Mouse (Mus musculus) heart, embryonic 16.5 days (tissue): ENCODE measurements around the gene Zhx3. TPM values are rescaled to one million over a fixed set of nuclear protein-coding genes. Genes with fewer than 3 reads are reported as not detected.

Experiments used
- ATAC-seq: fragments of 200-750 bp; cut with Nextera tagmentation; replicated peaks from 2 replicates; pipeline ENCODE4 v1.8.0; 2017; ENCODE audit warnings: moderate number of reproducible peaks; ENCODE audit not compliant: insufficient read depth, low FRiP score; ENCODE audit errors: extremely low read depth
- H3K27ac ChIP-seq: fragments of 300-500 bp; sonication (generic); 2 replicates; pipeline ENCODE4 v1.5.1; 2014; ENCODE audit warnings: mild to moderate bottlenecking, low read length, control low read depth, moderate library complexity
- H3K27me3 ChIP-seq: fragments of 300-500 bp; sonication (generic); 2 replicates; pipeline ENCODE4 v1.6.1; 2014; ENCODE audit warnings: low read length, mixed read lengths; ENCODE audit not compliant: control insufficient read depth, insufficient read depth
- H3K36me3 ChIP-seq: fragments of 300-500 bp; sonication (generic); 2 replicates; pipeline ENCODE4 v1.6.1; 2014; ENCODE audit not compliant: control insufficient read depth, insufficient read depth
- H3K4me1 ChIP-seq: fragments of 300-500 bp; sonication (generic); 2 replicates; pipeline ENCODE4 v1.6.1; 2014; ENCODE audit warnings: low read length, mixed read lengths; ENCODE audit not compliant: control insufficient read depth, insufficient read depth
- H3K4me2 ChIP-seq: fragments of 300-500 bp; sonication (generic); 2 replicates; pipeline ENCODE4 v1.6.1; 2014; ENCODE audit warnings: low read depth, mild to moderate bottlenecking, control low read depth, low read length
- H3K4me3 ChIP-seq: fragments of 300-500 bp; sonication (generic); 2 replicates; pipeline ENCODE4 v1.5.1; 2014; ENCODE audit warnings: mild to moderate bottlenecking, control low read depth, low read length
- H3K9ac ChIP-seq: fragments of 300-500 bp; sonication (generic); 2 replicates; pipeline ENCODE4 v1.6.1; 2014; ENCODE audit warnings: low read length, control low read depth
- H3K9me3 ChIP-seq: fragments of 300-500 bp; sonication (generic); replicated peaks from 2 replicates; pipeline ENCODE4 v1.6.1; 2016; ENCODE audit warnings: low read length; ENCODE audit not compliant: control insufficient read depth
- WGBS: fragments of 180-500 bp; shearing (Covaris S2); extraction: QIAGEN DNeasy Blood & Tissue Kit; methylation state at CpG from one replicate; pipeline ENCODE4 v1.1.7; 2014; 5-methylcytosine and 5-hydroxymethylcytosine counted together
- polyA plus RNA-seq: library from polyadenylated mRNA; unstranded; fragments of >200 nt; fragmentation: Nextera tagmentation; extraction: Ambion mirVana; gene quantifications from 2 replicates; pipeline ENCODE4 v1.2.1, GENCODE M21; 2015

Gene Zhx3
- polyA plus RNA-seq, 1 experiment from 2014 or later: 6.8 TPM

DNA sequence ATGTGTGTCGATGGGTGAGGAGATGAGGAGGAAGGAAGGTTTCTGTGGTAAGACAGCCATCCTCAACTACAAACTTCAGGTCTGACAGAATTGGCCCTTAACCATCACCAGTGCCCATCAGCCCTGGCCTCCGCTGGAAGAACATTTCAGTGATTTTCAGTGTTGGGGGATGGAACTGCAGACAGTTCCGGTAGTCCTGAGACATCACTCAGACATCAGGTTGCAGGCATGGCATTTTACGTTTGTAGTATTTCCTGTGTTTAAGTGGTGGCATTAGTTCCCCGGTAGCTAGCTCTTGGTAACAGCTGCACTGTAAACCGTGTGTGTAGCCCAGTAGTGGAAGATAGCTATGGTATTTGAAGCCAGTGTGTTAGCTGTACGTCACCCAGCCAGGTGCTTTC is 139.7 kb downstream of the Zhx3 start:
- Histone ChIP-seq H3K9ac (peak overlapping the region; percentile 97), H3K4me3 (peak overlapping the region; percentile 93), H3K4me1 (peaks cover 49% of the 10 kb centered on the region), H3K36me3 (peaks cover 5% of the 10 kb centered on the region), H3K9me3 (no peaks in the 10 kb centered on the region), H3K27me3 (no peaks in the 10 kb centered on the region), H3K4me2 (peak overlapping the region; percentile 79), H3K27ac (0 out of 2 replicates have a peak overlapping the region, but pooled peaks have one; percentile 91)
- WGBS: 25% methylated on average over 7 of the region's 7 CpGs
- no peak for ATAC-seq

DNA sequence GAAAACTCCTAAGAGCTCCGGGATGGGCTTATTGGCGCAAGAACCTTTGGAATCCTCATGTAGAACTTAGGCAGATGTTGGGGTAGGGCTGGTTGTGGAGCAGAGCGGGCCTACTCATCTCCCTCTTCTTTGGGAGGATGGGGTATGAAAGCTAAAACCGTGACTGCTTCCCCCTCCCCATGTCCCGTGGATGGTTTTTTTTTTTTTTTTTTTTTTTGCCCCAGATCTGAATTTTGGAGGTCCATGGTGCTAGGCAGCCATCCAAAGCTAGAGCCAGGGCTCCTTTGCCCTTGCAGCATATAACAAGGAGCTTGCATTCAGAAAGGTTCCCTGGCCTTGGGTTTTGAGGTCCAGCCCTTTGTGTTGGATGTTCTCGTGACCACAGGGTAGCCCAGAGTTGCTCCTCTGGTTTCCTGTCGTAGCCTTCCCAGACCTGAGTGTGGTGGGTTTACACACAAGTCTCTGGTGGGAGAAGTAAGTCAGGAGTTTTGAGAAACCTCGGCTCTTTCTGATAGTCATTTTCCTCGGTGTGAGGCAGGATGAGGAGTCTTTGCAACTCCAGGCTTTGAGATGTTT is 140.3 kb downstream of the Zhx3 start:
- Histone ChIP-seq H3K27ac (peak overlapping the region; percentile 91), H3K4me3 (peak overlapping the region; percentile 93), H3K4me2 (peak overlapping the region; percentile 79), H3K9ac (peak overlapping the region; percentile 97), H3K36me3 (peaks cover 5% of the 10 kb centered on the region), H3K9me3 (no peaks in the 10 kb centered on the region), H3K4me1 (peaks cover 43% of the 10 kb centered on the region), H3K27me3 (no peaks in the 10 kb centered on the region)
- 27% methylated on average over 9 of the region's 9 CpGs for WGBS
- no peak for ATAC-seq

DNA sequence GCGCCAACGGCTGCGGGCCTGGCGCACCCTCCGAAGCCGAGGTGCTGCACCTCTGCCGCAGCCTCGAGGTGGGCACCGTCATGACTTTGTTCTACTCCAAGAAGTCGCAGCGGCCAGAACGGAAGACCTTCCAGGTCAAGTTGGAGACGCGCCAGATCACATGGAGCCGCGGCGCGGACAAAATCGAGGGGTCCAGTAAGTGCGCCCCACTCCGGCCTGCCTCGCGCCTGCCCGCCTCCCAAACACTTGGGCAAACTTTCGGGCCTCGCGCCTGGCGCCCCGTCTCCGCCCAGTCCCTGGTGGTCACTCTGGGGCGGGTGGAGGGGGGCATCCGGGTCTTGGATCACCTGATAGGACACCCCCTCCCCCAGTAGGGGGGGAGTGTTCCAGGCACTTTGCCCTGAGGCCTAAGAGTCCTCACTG is 140.9 kb downstream of the Zhx3 start:
- H3K27ac ChIP-seq: peak overlapping the region; percentile 91
- H3K27me3 ChIP-seq: no peaks in the 10 kb centered on the region
- H3K9me3 ChIP-seq: no peaks in the 10 kb centered on the region
- peak overlapping the region; percentile 93 for H3K4me3 ChIP-seq
- H3K36me3 ChIP-seq: peaks cover 5% of the 10 kb centered on the region
- H3K4me2 ChIP-seq: peak overlapping the region; percentile 79
- under 1% methylated on average over 32 of the region's 32 CpGs for WGBS
- H3K9ac ChIP-seq: peak overlapping the region; percentile 97
- peak; percentile 29 for ATAC-seq
- H3K4me1 ChIP-seq: peaks cover 43% of the 10 kb centered on the region

DNA sequence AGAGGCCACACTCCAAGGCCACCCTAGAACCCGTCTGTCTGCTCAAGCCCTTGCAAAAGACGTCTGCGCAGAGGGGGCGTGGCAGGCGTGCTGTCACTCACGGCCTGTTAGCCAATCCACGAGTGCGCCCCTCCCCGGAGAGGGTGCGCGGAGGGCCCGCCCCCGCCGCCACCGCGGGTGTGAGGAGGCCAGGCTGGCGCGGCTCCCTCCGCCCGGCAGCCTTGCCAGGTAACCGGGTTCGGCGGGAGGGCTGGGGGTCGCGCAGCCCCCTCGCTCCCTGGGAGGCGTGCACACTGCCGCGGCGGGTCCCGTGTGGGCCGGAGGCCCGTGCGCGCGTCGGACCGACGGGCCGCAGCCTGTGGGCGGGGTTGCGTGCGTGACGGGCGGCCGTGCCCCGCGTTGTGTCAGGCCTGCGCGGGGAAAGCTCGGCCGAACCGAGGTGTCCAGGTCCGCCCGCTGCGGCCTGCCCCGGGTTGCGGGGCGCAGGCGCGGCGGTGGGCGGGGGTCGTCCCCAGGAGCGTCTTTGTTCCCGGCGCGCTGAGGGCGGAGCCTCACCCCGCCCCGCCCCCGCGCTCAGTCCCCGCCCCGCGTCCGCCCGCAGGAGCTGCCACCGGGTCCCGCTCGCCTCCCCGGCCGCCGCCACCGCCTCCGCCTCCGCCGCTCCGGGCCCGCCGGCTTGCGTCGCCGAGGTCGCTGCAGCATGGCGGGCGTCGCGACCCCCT is 141.5 kb downstream of the Zhx3 start, which contains the start of gene Plcg1:
Plcg1 (plus strand) TSS at position 184 of the 722 bp plus-strand sequence.
- Histone ChIP-seq H3K36me3 (peaks cover 5% of the 10 kb centered on the region), H3K4me1 (peaks cover 43% of the 10 kb centered on the region), H3K4me2 (peak within 1 kb of the TSS; percentile 79), H3K27ac (peak within 1 kb of the TSS; percentile 91), H3K27me3 (no peaks in the 10 kb centered on the region), H3K4me3 (peak within 1 kb of the TSS; percentile 93), H3K9ac (peak within 1 kb of the TSS; percentile 97), H3K9me3 (no peaks in the 10 kb centered on the region)
- under 1% methylated on average over 89 of the region's 99 CpGs for WGBS
- ATAC-seq: peak; percentile 92

DNA sequence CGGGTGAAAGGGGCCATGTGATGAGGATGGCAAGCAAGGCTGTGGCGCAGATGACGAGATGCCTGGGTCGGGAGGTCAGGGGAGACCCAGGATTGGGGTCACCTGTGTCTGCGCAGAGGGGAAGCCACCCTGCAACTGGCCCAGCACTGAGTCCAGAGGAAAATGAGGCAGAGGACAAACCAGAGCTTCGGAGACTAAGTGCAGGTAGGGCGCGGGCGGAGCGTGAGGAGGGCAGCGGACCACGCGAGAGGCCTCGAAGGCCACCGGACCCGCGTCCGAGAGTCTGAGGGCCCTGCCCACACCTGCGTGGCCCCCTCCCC is 142.0 kb downstream of the Zhx3 start:
- no peak for ATAC-seq

DNA sequence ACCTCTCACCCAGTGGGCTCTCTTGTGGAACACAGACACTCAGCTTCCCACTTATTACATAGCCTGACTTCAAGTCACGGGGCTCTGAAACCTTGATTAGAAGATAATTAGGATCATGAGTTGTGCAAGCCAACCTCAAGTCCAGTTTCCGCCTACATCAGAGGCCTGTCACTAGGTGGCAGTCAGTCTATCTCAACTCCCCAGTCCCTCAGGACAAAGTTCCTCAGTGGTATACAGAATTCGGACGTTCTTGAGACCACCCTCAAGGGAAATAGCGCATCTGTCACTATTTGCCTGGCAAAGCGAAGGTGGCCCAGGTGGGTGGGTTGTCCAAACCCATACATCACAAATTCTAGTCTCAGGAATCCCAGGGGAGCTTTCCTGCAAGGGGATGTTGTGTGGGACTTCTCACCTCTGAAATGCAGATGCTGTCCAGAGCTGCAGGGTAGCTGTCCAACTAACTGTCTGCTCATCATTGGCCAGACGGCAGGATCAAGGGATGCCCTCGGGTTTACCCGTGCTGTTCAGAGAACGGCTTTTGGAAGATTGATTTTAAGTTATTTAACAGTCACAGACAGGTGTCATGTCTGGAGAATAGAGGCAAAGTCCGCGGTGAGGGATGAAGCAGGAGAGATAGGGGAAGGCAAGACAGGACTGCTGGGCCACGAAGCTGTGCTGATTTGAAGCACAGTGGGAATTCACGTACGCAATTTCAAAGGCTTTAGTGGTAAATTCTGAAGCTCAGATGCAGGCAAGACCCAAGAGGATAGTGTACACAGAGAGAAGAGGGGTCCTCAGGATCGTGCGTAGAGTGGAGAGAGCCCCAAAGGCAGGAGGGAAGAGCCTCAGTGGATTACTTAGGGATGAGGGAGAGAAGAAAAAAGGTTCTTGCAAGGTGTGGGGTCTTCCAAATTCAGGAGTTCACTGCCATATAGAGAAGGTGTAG is 142.7 kb downstream of the Zhx3 start:
- H3K4me3 ChIP-seq: peak overlapping the region; percentile 93
- H3K27me3 ChIP-seq: no peaks in the 10 kb centered on the region
- peaks cover 34% of the 10 kb centered on the region for H3K4me1 ChIP-seq
- no peak overlapping the region for H3K27ac ChIP-seq
- 22% methylated on average over 17 of the region's 17 CpGs for whole genome bisulfite sequencing
- peaks cover 2% of the 10 kb centered on the region; the same call in 1 of the 2 replicates for H3K36me3 ChIP-seq
- H3K4me2 ChIP-seq: peak overlapping the region; percentile 79
- H3K9me3 ChIP-seq: no peaks in the 10 kb centered on the region
- ATAC-seq: no peak
- peak overlapping the region; percentile 97 for H3K9ac ChIP-seq

More for the DNA sequence above, 142.0 kb downstream of the Zhx3 start:
- peak overlapping the region; percentile 93 for H3K4me3 ChIP-seq
- no peaks in the 10 kb centered on the region for H3K9me3 ChIP-seq
- H3K36me3 ChIP-seq: peaks cover 5% of the 10 kb centered on the region
- H3K4me2 ChIP-seq: peak overlapping the region; percentile 79
- peak overlapping the region; percentile 97 for H3K9ac ChIP-seq
- no peaks in the 10 kb centered on the region for H3K27me3 ChIP-seq
- H3K4me1 ChIP-seq: peaks cover 40% of the 10 kb centered on the region
- peak overlapping the region; percentile 91 for H3K27ac ChIP-seq
- 5% methylated on average over 19 of the region's 19 CpGs for whole genome bisulfite sequencing

DNA sequence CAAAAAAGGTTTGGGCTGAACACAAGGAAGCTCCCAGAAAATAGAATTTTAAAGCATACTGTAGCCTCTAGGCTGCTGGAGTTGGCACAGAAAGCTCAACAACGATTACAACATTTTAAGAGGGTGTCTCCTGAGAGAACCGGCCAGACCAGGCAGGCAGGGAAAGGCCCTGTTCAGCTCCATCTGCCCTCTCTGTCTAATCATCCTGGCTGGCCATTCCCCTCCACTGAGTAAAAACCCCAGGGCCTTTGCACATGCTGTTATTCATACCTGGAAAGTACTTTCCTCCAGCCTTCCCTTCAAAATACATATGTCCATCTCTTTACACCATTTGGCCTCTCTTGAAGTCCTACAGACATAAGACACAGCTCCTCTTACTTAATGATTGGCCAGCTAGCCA is 143.4 kb downstream of the Zhx3 start:
- ATAC-seq: no peak
- H3K4me3 ChIP-seq: no peak overlapping the region
- no peaks in the 10 kb centered on the region for H3K9me3 ChIP-seq
- no peaks in the 10 kb centered on the region; the same call in 1 of the 2 replicates for H3K36me3 ChIP-seq
- H3K27me3 ChIP-seq: no peaks in the 10 kb centered on the region
- H3K27ac ChIP-seq: no peak overlapping the region
- H3K4me1 ChIP-seq: peaks cover 27% of the 10 kb centered on the region
- WGBS: 65% methylated on average over 2 of the region's 2 CpGs
- no peak overlapping the region for H3K4me2 ChIP-seq
- H3K9ac ChIP-seq: no peak overlapping the region

DNA sequence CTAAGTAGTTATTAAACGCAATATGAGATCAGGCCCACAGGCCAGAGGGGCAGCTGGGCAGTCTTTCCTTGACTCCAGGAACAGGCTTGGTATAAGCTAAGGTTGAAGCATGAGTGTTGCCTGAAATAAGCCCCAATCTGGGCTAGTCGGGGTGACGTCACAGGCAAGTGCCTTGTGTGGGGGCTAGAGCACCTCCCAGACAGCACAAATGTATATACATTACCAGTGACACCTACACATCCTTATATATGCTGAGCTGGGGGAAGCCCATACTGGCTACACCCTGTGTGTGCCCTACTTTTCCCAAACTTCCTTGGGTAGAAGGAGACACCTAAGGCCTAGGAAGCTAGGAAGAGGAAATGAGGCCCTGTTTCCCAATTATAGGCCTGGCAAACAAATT is 143.8 kb downstream of the Zhx3 start:
- no peak overlapping the region for H3K4me2 ChIP-seq
- no peak overlapping the region for H3K9ac ChIP-seq
- H3K27me3 ChIP-seq: no peaks in the 10 kb centered on the region
- no peak for ATAC-seq
- peaks cover 22% of the 10 kb centered on the region for H3K4me1 ChIP-seq
- H3K36me3 ChIP-seq: peaks cover 2% of the 10 kb centered on the region; the same call in 1 of the 2 replicates
- 85% methylated on average over 3 of the region's 3 CpGs for WGBS
- H3K27ac ChIP-seq: no peak overlapping the region
- no peaks in the 10 kb centered on the region for H3K9me3 ChIP-seq
- no peak overlapping the region for H3K4me3 ChIP-seq
